Mouse (Mus musculus) MEL (cell line): ENCODE data around the gene Usp15.

ENCODE experiments used
- CTCF ChIP-seq, 3 experiments: IDR thresholded peaks in 2 of 3; conservative IDR thresholded peaks in 1 of 3; 2 replicates each; pipeline ENCODE4 v1.5.1; 2011 to 2012; ENCODE audit warnings: low read length in 3 of 3, low read depth in 2 of 3, mild to moderate bottlenecking in 2 of 3, improper control_type of control experiment in 1 of 3, inconsistent platforms in 1 of 3, mixed read lengths in 1 of 3, moderate library complexity in 1 of 3; ENCODE audit not compliant: control insufficient read depth in 1 of 3, insufficient read depth in 1 of 3, poor library complexity in 1 of 3, severe bottlenecking in 1 of 3
- ELF1 ChIP-seq: IDR thresholded peaks from 2 replicates; pipeline ENCODE4 v1.6.1; 2014; ENCODE audit warnings: low read depth, mild to moderate bottlenecking, inconsistent platforms, low read length, improper control_type of control experiment, moderate library complexity
- GATA1 ChIP-seq: IDR thresholded peaks from 2 replicates; pipeline ENCODE4 v1.6.1; 2011; ENCODE audit warnings: low read depth, low read length, improper control_type of control experiment
- UBTF ChIP-seq: IDR thresholded peaks from 2 replicates; pipeline ENCODE4 v1.6.1; 2012; ENCODE audit warnings: low read depth, mild to moderate bottlenecking, inconsistent platforms, low read length, improper control_type of control experiment, moderate library complexity, borderline replicate concordance; ENCODE audit not compliant: insufficient read depth
- ZKSCAN1 ChIP-seq: IDR thresholded peaks from 2 replicates; pipeline ENCODE4 v1.6.1; 2012; ENCODE audit warnings: low read depth, mild to moderate bottlenecking, inconsistent platforms, low read length, improper control_type of control experiment, moderate library complexity
- ZMIZ1 ChIP-seq: IDR thresholded peaks from 2 replicates; pipeline ENCODE4 v1.6.1; 2012; ENCODE audit warnings: low read depth, mild to moderate bottlenecking, inconsistent platforms, low read length, improper control_type of control experiment, moderate library complexity

DNA sequence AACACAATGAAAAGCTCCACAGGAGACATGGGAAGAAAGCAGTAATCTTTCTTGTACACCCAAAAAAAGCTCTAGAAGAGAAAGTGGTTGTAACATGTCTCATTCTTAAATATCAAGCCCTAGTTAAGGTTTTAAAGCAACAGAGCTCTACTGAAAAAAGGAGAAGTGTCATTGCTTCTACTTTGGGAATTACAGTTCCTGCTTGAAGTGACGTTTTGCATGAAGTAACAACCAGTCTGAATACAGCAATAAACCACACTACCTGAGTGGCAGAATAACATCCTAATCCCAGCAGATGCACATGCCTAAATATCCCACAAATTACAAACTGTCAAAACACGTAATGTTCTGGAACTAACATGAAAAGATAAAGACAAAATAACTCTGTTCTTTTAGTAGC lies 50.4 kb downstream of the Usp15 start:
- TF ChIP-seq UBTF: no peak
- no peak for TF ChIP-seq ZKSCAN1
- no peak for TF ChIP-seq ZMIZ1
- TF ChIP-seq GATA1: no peak
- TF ChIP-seq ELF1: no peak
- TF ChIP-seq CTCF (IDR thresholded peaks at IDR 0.05 in 2 of 3, conservative IDR thresholded peaks at IDR 0.05 in 1 of 3; ENCODE audit: control insufficient read depth in 1 of 3, insufficient read depth in 1 of 3, low read depth in 2 of 3, low read length in 3 of 3, poor library complexity in 1 of 3, severe bottlenecking in 1 of 3): no peak
